8 mouse cellular contexts compared by ENCODE assay signal in genomic region chr8:73618946-73619345, GRCm38 (mm10).
DNase-seq lines count a peak whose midpoint lies in the region; ATAC-seq lines count a peak whose summit lies in the region.

No protein-coding gene starts in this region.

- 75% methylated on average over 1 of the region's 1 CpGs for WGBS in heart, embryonic 12.5 days
- 57% methylated on average over 1 of the region's 1 CpGs for WGBS in lung, embryonic 16.5 days

- intact Hi-C loops in left cerebral cortex, postnatal 25 days (cut with DNase I), result loop anchor here (10.0 kb wide), 1 partner anchor 384 kb away; no protein-coding TSS in a partner anchor

- H3K27me3 ChIP-seq in heart, embryonic 12.5 days (replicated peaks), result no peaks in the 10 kb centered on the region
- H3K27me3 ChIP-seq in lung, embryonic 16.5 days (ENCODE audit: control insufficient read depth, insufficient read depth, low read depth, low read length), result no peaks in the 10 kb centered on the region

- peak; percentile 5 for DNase-seq in kidney, postnatal 10 days
- DNase-seq in kidney, postnatal 4 days, result no peak
- peak; percentile 30 for DNase-seq in MN1 (ENCODE audit: low spot score)
- DNase-seq in frontal cortex, postnatal 14 days (ENCODE audit: low spot score in 2 of 2), result no peak
- DNase-seq in left cerebral cortex, postnatal 25 days (ENCODE audit: low spot score in 2 of 2), result no peak

- no peak overlapping the region for H3K27ac ChIP-seq in heart, embryonic 12.5 days (ENCODE audit: poor library complexity, severe bottlenecking)
- no peak overlapping the region for H3K27ac ChIP-seq in lung, embryonic 16.5 days (ENCODE audit: low read length)

- H3K4me1 ChIP-seq in heart, embryonic 12.5 days (replicated peaks), result no peaks in the 10 kb centered on the region
- no peaks in the 10 kb centered on the region for H3K4me1 ChIP-seq in lung, embryonic 16.5 days (replicated peaks; ENCODE audit: control insufficient read depth, insufficient read depth, low read length)

- no peak overlapping the region for H3K9ac ChIP-seq in heart, embryonic 12.5 days
- no peak overlapping the region for H3K9ac ChIP-seq in lung, embryonic 16.5 days (ENCODE audit: low read length)

- ATAC-seq in heart, embryonic 12.5 days (ENCODE audit: insufficient number of reproducible peaks, low FRiP score), result peak; percentile 51; the same call in 1 of the 2 replicates
- ATAC-seq in lung, embryonic 16.5 days (ENCODE audit: low read depth), result peak; percentile 36; the same call in 1 of the 2 replicates
- no peak for ATAC-seq in inflammation-experienced regulatory T-cells, adult 6 months

- no peak overlapping the region for H3K4me3 ChIP-seq in heart, embryonic 12.5 days
- H3K4me3 ChIP-seq in lung, embryonic 16.5 days (ENCODE audit: low read length), result no peak overlapping the region

- H3K9me3 ChIP-seq in heart, embryonic 12.5 days (replicated peaks), result peaks cover 5% of the 10 kb centered on the region; the same call in 1 of the 2 replicates
- no peaks in the 10 kb centered on the region for H3K9me3 ChIP-seq in lung, embryonic 16.5 days (ENCODE audit: control insufficient read depth, low read length)

- H3K4me2 ChIP-seq in heart, embryonic 12.5 days, result no peak overlapping the region
- no peak overlapping the region for H3K4me2 ChIP-seq in lung, embryonic 16.5 days (ENCODE audit: low read depth, low read length)

- no peaks in the 10 kb centered on the region for H3K36me3 ChIP-seq in heart, embryonic 12.5 days
- H3K36me3 ChIP-seq in lung, embryonic 16.5 days (ENCODE audit: control insufficient read depth, insufficient read depth, low read length), result no peaks in the 10 kb centered on the region

Comparison
In these comparisons a context has a peak if more than half of its experiments do, and no peak if none do; other contexts are left out.
1. DNase-seq: peak in kidney, postnatal 10 days (single experiment) and MN1 (single experiment); none in kidney, postnatal 4 days (0 of 2), frontal cortex, postnatal 14 days (0 of 2) and left cerebral cortex, postnatal 25 days (0 of 2).